Mouse (Mus musculus): ENCODE results near the gene Lingo4. TPM values are rescaled to one million over a fixed set of nuclear protein-coding genes. Genes with fewer than 3 reads are reported as not detected.

Lingo4 gene
- polyA plus RNA-seq, 2 experiments, result 0.01 TPM; not detected in 1

GRCm38 (mm10) chr3:94383476-94383875, 14.8 kb upstream of the Lingo4 start:
- 51% methylated on average over 3 of the region's 3 CpGs for WGBS (ENCODE audit: insufficient replicate concordance)
- TF ChIP-seq EP300 (IDR thresholded peaks at IDR 0.05; ENCODE audit: low read depth) (no peak), CTCF (IDR thresholded peaks at IDR 0.05; ENCODE audit: low read depth) (no peak)
- ATAC-seq (ENCODE audit: insufficient read depth) (no peak), DNase-seq (ENCODE audit: low read depth in 3 of 3, low spot score in 3 of 3) (no peak)
- no peaks in the 10 kb centered on the region for H3K36me3 ChIP-seq (replicated peaks; ENCODE audit: control insufficient read depth, insufficient read depth, low read depth)
- no peaks in the 10 kb centered on the region for H3K27me3 ChIP-seq (ENCODE audit: control insufficient read depth, insufficient read depth, low read length)
- H3K4me2 ChIP-seq (ENCODE audit: low read depth), result no peak overlapping the region
- no peaks in the 10 kb centered on the region for H3K9me3 ChIP-seq (ENCODE audit: control insufficient read depth, low read length)
- H3K27ac ChIP-seq, result no peak overlapping the region
- no peak overlapping the region for H3K9ac ChIP-seq (replicated peaks)
- H3K4me3 ChIP-seq (ENCODE audit: insufficient read depth in 1 of 2, low read depth in 2 of 2, low read length in 2 of 2), result no peak overlapping the region
- H3K4me1 ChIP-seq (replicated peaks; ENCODE audit: control insufficient read depth in 2 of 2, insufficient read depth in 2 of 2, low read length in 1 of 2), result no peaks in the 10 kb centered on the region

GRCm38 (mm10) chr3:94386671-94387070, 11.6 kb upstream of the Lingo4 start:
- H3K4me2 ChIP-seq (ENCODE audit: low read depth), result no peak overlapping the region
- H3K4me3 ChIP-seq (ENCODE audit: insufficient read depth in 1 of 2, low read depth in 2 of 2, low read length in 2 of 2), result no peak overlapping the region
- H3K4me1 ChIP-seq (replicated peaks; ENCODE audit: control insufficient read depth in 2 of 2, insufficient read depth in 2 of 2, low read length in 1 of 2), result no peaks in the 10 kb centered on the region
- TF ChIP-seq EP300 (IDR thresholded peaks at IDR 0.05; ENCODE audit: low read depth) (no peak), CTCF (IDR thresholded peaks at IDR 0.05; ENCODE audit: low read depth) (no peak)
- H3K9me3 ChIP-seq (ENCODE audit: control insufficient read depth, low read length), result no peaks in the 10 kb centered on the region
- H3K27me3 ChIP-seq (ENCODE audit: control insufficient read depth, insufficient read depth, low read length), result no peaks in the 10 kb centered on the region
- 40% methylated on average over 4 of the region's 4 CpGs for WGBS (ENCODE audit: insufficient replicate concordance)
- ATAC-seq (ENCODE audit: insufficient read depth) (no peak), DNase-seq (ENCODE audit: low read depth in 3 of 3, low spot score in 3 of 3) (no peak)
- no peak overlapping the region for H3K27ac ChIP-seq
- H3K36me3 ChIP-seq (replicated peaks; ENCODE audit: control insufficient read depth, insufficient read depth, low read depth), result no peaks in the 10 kb centered on the region
- no peak overlapping the region for H3K9ac ChIP-seq (replicated peaks)

- WGBS (ENCODE audit: insufficient replicate concordance), result 80% methylated on average over 10 of the region's 10 CpGs
- H3K4me3 ChIP-seq (ENCODE audit: insufficient read depth in 1 of 2, low read depth in 2 of 2, low read length in 2 of 2), result no peak overlapping the region
Observed at GRCm38 (mm10) chr3:94387391-94387790, 10.9 kb upstream of the Lingo4 start.

DNA sequence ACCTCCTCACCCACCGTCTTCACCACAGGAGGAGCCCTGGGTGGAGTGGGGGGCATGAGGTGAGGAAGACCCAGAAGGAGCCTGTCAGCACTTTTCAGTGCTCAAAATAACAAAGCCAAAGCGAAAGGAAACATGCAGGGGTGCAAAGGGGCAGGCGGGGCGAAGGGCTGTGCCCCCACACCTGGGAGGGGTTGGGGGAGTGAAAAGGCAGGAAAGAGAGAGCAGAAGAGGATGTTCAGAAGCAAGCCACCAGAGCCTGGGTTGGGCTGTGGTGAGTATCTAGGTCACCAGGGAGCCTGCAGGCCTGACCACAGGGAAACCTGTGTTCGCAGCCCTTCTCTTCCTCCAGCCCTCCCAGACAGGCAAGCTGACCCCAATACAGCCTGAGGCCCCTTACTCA, 10.3 kb upstream of the Lingo4 start:
- Histone ChIP-seq H3K4me3 (ENCODE audit: insufficient read depth in 1 of 2, low read depth in 2 of 2, low read length in 2 of 2) (no peak overlapping the region), H3K4me1 (replicated peaks; ENCODE audit: control insufficient read depth in 2 of 2, insufficient read depth in 2 of 2, low read length in 1 of 2) (no peaks in the 10 kb centered on the region), H3K9ac (replicated peaks) (no peak overlapping the region), H3K9me3 (ENCODE audit: control insufficient read depth, low read length) (no peaks in the 10 kb centered on the region), H3K36me3 (replicated peaks; ENCODE audit: control insufficient read depth, insufficient read depth, low read depth) (no peaks in the 10 kb centered on the region), H3K27me3 (ENCODE audit: control insufficient read depth, insufficient read depth, low read length) (no peaks in the 10 kb centered on the region), H3K4me2 (ENCODE audit: low read depth) (no peak overlapping the region), H3K27ac (no peak overlapping the region)
- 27% methylated on average over 5 of the region's 5 CpGs for WGBS (ENCODE audit: insufficient replicate concordance)
- no peak for TF ChIP-seq CTCF (IDR thresholded peaks at IDR 0.05; ENCODE audit: low read depth)
- TF ChIP-seq EP300 (IDR thresholded peaks at IDR 0.05; ENCODE audit: low read depth), result no peak
- DNase-seq (ENCODE audit: low read depth in 3 of 3, low spot score in 3 of 3) (no peak), ATAC-seq (ENCODE audit: insufficient read depth) (no peak)

More at GRCm38 (mm10) chr3:94387391-94387790, 10.9 kb upstream of the Lingo4 start:
- ATAC-seq (ENCODE audit: insufficient read depth), result no peak
- Histone ChIP-seq H3K4me1 (replicated peaks; ENCODE audit: control insufficient read depth in 2 of 2, insufficient read depth in 2 of 2, low read length in 1 of 2) (no peaks in the 10 kb centered on the region), H3K27me3 (ENCODE audit: control insufficient read depth, insufficient read depth, low read length) (no peaks in the 10 kb centered on the region), H3K4me2 (ENCODE audit: low read depth) (no peak overlapping the region), H3K9ac (replicated peaks) (no peak overlapping the region), H3K36me3 (replicated peaks; ENCODE audit: control insufficient read depth, insufficient read depth, low read depth) (no peaks in the 10 kb centered on the region), H3K9me3 (ENCODE audit: control insufficient read depth, low read length) (no peaks in the 10 kb centered on the region), H3K27ac (no peak overlapping the region)
- TF ChIP-seq EP300 (IDR thresholded peaks at IDR 0.05; ENCODE audit: low read depth), result no peak
- no peak for TF ChIP-seq CTCF (IDR thresholded peaks at IDR 0.05; ENCODE audit: low read depth)
- no peak for DNase-seq (ENCODE audit: low read depth in 3 of 3, low spot score in 3 of 3)

DNA sequence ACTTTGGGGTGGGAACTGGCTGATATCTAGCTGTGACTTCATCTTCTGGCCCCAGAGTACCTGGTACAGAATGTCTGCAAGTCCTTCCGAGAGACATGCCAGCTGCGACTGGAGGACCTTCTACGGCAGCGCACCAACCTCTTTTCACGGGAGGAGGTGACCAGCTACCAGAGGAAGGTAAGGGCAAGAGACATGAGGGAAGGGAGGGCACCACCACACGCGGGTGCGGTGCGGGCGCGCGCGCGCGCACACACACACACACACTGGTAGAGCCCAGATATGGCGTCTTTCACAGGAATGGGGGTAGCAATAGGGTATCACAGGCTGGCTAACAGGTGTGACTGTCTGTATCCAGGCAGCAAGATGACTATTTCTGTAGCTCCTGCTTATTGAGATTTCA, 8.9 kb upstream of the Lingo4 start:
- Histone ChIP-seq H3K36me3 (replicated peaks; ENCODE audit: control insufficient read depth, insufficient read depth, low read depth) (no peaks in the 10 kb centered on the region), H3K4me1 (replicated peaks; ENCODE audit: control insufficient read depth in 2 of 2, insufficient read depth in 2 of 2, low read length in 1 of 2) (no peaks in the 10 kb centered on the region), H3K4me3 (ENCODE audit: insufficient read depth in 1 of 2, low read depth in 2 of 2, low read length in 2 of 2) (no peak overlapping the region), H3K27ac (no peak overlapping the region), H3K27me3 (ENCODE audit: control insufficient read depth, insufficient read depth, low read length) (no peaks in the 10 kb centered on the region), H3K4me2 (ENCODE audit: low read depth) (no peak overlapping the region), H3K9me3 (ENCODE audit: control insufficient read depth, low read length) (no peaks in the 10 kb centered on the region), H3K9ac (replicated peaks) (no peak overlapping the region)
- ATAC-seq (ENCODE audit: insufficient read depth), result no peak
- TF ChIP-seq CTCF (IDR thresholded peaks at IDR 0.05; ENCODE audit: low read depth), result no peak
- TF ChIP-seq EP300 (IDR thresholded peaks at IDR 0.05; ENCODE audit: low read depth), result no peak
- no peak for DNase-seq (ENCODE audit: low read depth in 3 of 3, low spot score in 3 of 3)
- WGBS (ENCODE audit: insufficient replicate concordance), result 88% methylated on average over 16 of the region's 16 CpGs
